Mouse (Mus musculus): ENCODE data around the gene Zcchc24. TPM values are rescaled to one million over a fixed set of nuclear protein-coding genes. Genes with fewer than 3 reads are reported as not detected.

Zcchc24 gene
- total RNA-seq, 2 experiments from 2014 or later: 53.5 to 60.2 TPM

- DNase-seq: no peak
These were observed 5.3 kb upstream of the Zcchc24 start for GRCm38 (mm10) chr14:25774100-25774499.

DNA sequence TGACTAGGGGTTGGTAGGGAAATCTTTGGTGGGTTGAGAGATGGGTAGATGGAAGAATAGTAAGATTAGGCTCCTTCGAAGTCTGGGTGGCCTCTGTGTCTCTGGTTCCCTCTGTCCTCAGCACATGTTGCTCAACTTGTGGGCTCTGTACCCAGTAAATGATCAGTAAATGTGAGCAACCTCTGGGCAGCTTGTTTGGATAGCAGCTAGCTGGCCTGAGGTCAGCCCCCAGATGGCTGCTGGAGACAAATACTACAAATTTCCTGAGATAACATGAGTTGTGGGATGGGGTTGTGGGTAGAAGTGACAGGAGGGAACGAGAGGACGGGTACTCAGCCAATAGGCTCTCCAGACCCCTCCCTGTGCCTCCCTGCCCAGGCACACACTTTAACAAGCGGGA lies 4.2 kb upstream of the Zcchc24 start:
- DNase-seq: no peak

- DNase-seq: no peak
These were observed 927 bp upstream of the Zcchc24 start for GRCm38 (mm10) chr14:25769626-25770306.

- no peak for DNase-seq
These were observed 462 bp downstream of the Zcchc24 start for GRCm38 (mm10) chr14:25768261-25768893.

DNA sequence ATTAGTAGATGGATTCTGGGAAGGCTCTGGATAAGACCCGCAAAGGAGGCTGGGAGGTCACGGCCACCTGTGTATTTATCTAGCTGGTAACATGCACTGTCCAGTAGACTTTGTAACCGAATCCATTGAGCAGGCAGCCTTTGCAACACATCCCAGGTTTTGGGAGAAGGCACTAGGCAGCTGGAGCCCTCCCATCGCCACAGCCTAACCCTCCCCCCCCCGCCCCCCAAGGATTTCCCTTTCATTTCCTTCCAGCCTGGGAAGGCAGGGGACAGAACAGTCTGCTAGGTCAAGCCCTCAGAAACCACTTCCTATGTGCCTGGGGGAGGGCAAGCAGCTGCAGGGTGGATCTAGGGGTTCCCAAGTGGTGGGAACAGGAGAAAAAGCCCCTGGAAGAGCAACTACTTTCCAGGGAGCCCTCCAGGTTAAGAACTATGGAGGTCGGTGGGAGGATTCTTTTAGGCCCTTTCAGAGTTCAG lies 1.1 kb downstream of the Zcchc24 start:
- DNase-seq: no peak

DNA sequence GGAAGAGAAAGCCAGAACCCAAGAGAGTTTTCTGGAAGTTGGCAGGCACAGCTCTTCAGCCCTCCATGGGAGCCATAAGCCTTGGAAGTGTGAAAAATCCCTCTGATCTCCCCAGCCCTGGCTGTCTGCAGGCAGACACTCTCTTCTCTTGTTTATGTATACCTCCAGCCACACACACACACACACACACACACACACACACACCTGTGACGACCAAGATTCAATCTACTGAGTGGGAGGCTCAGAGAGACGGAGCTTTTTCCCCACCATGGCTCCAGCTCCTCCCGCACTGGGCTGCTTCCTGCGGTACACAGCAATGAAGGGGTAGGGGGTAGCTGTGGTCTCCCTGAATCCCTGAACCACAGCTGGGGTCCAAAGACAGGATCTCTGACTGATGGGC lies 2.4 kb downstream of the Zcchc24 start:
- no peak for DNase-seq

GRCm38 (mm10) chr14:25765921-25766320 lies 2.9 kb downstream of the Zcchc24 start:
- peak; percentile 75 to 81 for DNase-seq

GRCm38 (mm10) chr14:25765146-25765545 lies 3.7 kb downstream of the Zcchc24 start:
- DNase-seq: no peak

DNA sequence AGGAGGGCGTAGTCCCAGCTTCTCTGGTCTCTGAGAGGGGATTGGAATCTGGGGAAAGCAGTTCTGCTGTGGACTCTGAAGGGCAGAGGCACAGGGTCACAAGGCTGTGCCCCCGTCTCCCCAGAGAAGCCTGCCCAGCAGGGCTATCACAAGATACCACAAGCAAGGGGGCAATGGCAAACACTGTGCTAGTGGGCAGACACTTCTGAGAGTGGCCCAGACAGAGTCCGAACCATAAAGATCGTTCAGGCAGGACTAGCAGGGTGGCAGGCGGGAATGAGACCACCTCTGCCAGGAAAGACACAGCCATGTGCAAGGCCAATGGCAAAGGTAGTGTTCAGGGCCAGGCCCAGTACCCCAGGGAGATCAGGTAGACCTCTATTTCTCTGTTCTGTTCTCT lies 7.7 kb downstream of the Zcchc24 start:
- DNase-seq: no peak

GRCm38 (mm10) chr14:25759981-25760537 lies 8.8 kb downstream of the Zcchc24 start:
- DNase-seq: no peak

GRCm38 (mm10) chr14:25759551-25759950 lies 9.3 kb downstream of the Zcchc24 start:
- no peak for DNase-seq

DNA sequence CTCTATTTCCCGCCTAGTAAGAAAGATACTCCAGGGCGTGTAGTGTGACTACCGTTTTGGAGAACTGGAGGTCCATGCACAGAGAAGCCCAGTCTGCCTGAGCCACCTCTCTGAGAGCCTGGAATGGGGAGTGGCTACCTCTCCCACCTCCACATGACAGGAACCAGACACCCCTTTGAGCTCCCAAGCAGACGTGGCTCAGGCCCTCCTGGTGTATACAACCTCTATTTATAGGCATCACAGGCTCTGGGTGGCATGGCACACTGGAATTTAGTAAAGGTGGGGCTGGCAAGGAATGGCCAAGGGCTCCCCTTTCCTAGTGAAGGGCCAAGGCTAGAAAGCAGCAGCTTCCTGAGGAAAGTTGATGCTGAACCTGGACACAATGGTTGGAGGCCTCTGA lies 10.9 kb downstream of the Zcchc24 start:
- DNase-seq: no peak

- DNase-seq: no peak
These were observed 12.4 kb downstream of the Zcchc24 start for GRCm38 (mm10) chr14:25756385-25756990.

- DNase-seq: no peak
These were observed 13.3 kb downstream of the Zcchc24 start for GRCm38 (mm10) chr14:25755541-25755940.

GRCm38 (mm10) chr14:25754531-25755484 lies 14.0 kb downstream of the Zcchc24 start:
- DNase-seq: no peak

DNA sequence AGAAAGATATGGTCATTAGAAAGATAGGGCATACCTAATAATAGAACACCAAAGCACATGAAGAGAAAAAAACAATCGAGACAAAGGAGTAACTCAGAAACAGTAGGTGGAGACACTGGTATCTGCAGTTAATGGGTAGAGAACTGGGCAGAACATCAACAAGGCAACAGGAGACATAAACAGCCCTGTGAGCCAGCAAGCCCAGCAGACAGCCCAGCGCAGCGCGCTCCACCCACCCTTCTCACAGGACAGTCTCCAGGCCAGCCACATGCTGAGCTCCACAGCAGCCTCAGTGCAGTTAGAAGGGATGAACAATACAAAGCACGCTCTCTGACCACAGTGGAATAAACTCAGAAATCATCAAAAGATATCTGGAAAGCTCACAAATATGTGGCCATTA lies 15.8 kb downstream of the Zcchc24 start:
- no peak for DNase-seq

DNA sequence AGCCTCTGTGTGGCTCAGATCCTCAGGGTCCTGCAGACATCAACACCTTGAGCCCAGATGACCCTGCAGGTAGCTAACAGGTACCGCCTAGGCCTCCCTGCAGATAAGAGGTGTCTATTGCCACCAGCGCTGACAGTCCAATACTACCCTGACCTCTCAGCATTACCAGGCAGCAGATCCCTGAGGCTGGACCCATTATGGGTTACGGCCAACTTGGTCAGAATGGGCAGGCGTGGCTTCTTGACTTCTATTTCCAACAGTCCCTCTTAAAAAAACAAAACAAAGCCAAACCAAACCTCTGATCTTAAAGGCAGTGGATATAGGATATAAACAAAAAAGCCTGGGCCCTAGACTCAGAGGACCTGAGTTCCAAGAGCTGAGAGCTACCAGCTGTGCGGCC lies 17.8 kb downstream of the Zcchc24 start:
- no peak for DNase-seq

DNA sequence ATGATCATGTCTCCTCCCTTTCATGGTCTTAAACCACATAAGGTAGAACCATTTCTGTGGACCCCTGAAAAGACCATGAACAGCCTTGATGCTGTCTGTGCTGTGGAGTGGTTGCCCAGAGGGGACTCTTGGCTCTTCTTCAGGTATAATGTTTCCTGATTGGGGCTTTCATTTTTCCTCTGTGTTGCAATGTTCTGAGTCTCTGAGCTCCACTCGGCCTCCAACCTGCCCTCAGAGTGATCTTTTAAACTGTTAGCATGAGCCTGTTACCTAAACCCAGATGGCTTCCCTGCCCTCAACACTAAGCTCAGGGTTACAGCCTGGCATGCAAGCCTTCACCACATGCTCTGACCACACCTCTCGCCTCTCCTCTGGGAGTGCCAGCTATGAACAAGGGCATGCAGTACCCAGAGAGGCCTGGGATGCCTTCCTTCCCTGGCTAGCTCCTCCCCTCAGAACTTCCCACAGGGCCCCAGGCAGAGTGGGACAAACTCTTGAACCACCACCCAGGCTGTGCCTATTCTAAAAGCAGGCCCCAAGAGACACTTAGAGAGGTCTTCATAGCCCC lies 18.3 kb downstream of the Zcchc24 start:
- DNase-seq: no peak

GRCm38 (mm10) chr14:25749143-25749909 lies 19.5 kb downstream of the Zcchc24 start:
- no peak for DNase-seq

DNA sequence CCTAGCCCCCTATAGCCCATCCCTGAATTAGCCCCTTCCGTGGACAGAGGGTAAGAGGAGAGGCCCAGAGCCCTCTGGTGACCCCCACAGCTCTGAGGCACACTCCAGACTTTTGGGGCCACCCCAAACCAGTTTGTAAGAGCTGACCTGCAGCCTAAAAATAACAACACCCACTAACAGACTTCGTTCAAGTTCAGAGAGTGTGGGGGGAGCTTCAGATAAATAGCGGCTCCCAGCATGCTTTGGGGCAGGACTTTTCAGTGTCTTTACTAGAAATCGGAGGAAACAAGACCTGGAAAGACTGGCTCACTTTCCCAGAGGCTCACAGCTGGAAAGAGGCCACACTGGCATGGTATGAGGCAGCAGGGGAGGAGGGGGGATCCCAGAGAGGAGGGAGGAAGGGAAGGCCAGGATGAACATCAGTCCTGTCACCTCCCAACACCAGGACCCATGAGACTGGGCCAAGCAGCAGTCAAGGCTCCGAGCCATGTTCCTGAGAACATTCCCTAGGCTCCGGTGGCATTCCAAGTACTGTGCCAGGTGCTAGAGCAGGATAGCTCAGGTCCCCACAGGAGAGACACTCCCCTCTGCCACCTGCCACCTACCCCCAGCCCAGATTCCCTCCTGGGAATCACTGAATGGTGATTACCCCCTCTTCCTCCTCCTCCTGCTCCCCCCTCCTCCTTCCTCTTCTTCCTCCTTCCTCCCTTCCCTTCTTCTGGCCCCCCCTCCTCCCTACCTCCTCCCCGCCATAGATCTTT lies 20.7 kb downstream of the Zcchc24 start:
- DNase-seq: no peak
